Mouse (Mus musculus): ENCODE measurements around the gene Ift57.
A peak's percentile ranks its signal among the peaks of the same experiment; 100 is the strongest.

Ift57 gene

GRCm38 (mm10) chr16:49792446-49792878 lies 93.4 kb downstream of the Ift57 start:
- DNase-seq (ENCODE audit: extremely low spot score, low spot score), result no peak

- no peak for DNase-seq (ENCODE audit: extremely low spot score, low spot score)
Observed at GRCm38 (mm10) chr16:49793596-49793995, 94.6 kb downstream of the Ift57 start.

- no peak for DNase-seq (ENCODE audit: extremely low spot score, low spot score)
Observed at GRCm38 (mm10) chr16:49796271-49796670, 97.2 kb downstream of the Ift57 start.

GRCm38 (mm10) chr16:49796954-49797353 lies 97.9 kb downstream of the Ift57 start:
- no peak for DNase-seq (ENCODE audit: extremely low spot score, low spot score)

GRCm38 (mm10) chr16:49798790-49799189 lies 99.8 kb downstream of the Ift57 start:
- no peak for DNase-seq (ENCODE audit: extremely low spot score, low spot score)

- DNase-seq (ENCODE audit: extremely low spot score, low spot score), result no peak
Observed at GRCm38 (mm10) chr16:49799597-49800561, 100.8 kb downstream of the Ift57 start, which contains the start of gene Cd47. Gene Cd47, plus strand, starts transcription at chr16:49800533.

GRCm38 (mm10) chr16:49800996-49801395 lies 102.0 kb downstream of the Ift57 start:
- no peak for DNase-seq (ENCODE audit: extremely low spot score, low spot score)

- no peak for DNase-seq (ENCODE audit: extremely low spot score, low spot score)
Observed at GRCm38 (mm10) chr16:49801399-49801798, 102.4 kb downstream of the Ift57 start.

GRCm38 (mm10) chr16:49802993-49803392 lies 104.0 kb downstream of the Ift57 start:
- DNase-seq (ENCODE audit: extremely low spot score, low spot score), result no peak

- DNase-seq (ENCODE audit: extremely low spot score, low spot score), result peak; percentile 43
Observed at GRCm38 (mm10) chr16:49803932-49804461, 105.0 kb downstream of the Ift57 start.

GRCm38 (mm10) chr16:49806920-49807319 lies 107.9 kb downstream of the Ift57 start:
- DNase-seq (ENCODE audit: extremely low spot score, low spot score), result no peak

- DNase-seq (ENCODE audit: extremely low spot score, low spot score), result no peak
Observed at GRCm38 (mm10) chr16:49807419-49807841, 108.4 kb downstream of the Ift57 start.

- no peak for DNase-seq (ENCODE audit: extremely low spot score, low spot score)
Observed at GRCm38 (mm10) chr16:49807862-49808430, 108.9 kb downstream of the Ift57 start.

- no peak for DNase-seq (ENCODE audit: extremely low spot score, low spot score)
Observed at GRCm38 (mm10) chr16:49811897-49812296, 112.9 kb downstream of the Ift57 start.

- no peak for DNase-seq (ENCODE audit: extremely low spot score, low spot score)
Observed at GRCm38 (mm10) chr16:49812821-49813616, 114.0 kb downstream of the Ift57 start.

GRCm38 (mm10) chr16:49814419-49814818 lies 115.4 kb downstream of the Ift57 start:
- DNase-seq (ENCODE audit: extremely low spot score, low spot score), result no peak
